Mouse (Mus musculus): Measurements from ENCODE around the gene Mcpt8. TPM values are rescaled to one million over a fixed set of nuclear protein-coding genes. Genes with fewer than 3 reads are reported as not detected.
A peak's percentile ranks its signal among the peaks of the same experiment; 100 is the strongest.
"Not testable (repeated sequence)": the region's sequence is repeated elsewhere in the genome, so short reads cannot be mapped to it uniquely, and the experiment has no call there.

Mcpt8 gene
- not detected for total RNA-seq (2022)

DNA sequence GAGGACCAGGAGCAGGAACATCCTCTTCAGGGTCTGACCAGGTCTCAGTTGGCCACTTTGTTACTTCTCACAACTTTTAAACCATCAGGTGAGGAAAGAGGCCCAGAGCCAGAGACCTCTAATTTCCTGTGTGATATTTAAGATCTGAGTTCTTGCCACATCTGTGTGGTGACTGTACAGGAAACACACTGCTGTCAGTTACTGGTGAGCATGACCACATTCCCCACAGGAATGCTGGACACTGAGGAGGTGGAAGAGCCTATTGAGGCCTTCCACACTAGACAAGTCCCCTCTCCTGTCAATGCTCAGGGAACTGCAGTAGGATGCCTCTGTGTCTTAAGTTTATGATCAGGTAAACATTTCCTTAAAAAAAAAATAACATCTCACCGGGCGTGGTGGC is at the start of gene Mcpt8:
Gene Mcpt8 (minus strand): TSS at position 107 of the 400 bp plus-strand sequence.
- no peak for DNase-seq

DNA sequence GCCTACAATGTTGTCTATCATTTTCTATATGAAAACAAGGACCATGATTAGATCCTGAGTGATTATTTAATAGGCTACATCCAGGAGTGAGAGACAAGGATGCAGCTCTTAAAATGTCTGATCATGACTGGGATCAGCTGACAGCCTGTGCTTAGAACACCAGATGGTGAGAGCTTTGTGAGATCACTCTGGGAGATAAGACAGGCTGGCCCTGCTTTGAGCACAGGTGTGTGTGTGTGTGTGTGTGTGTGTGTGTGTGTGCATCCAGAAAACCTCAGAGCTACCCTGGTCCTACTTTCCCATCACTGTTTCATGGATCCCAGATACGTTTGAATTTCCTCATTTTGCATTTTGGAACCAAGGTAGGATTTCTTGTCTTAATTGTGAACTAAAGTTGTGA is 48.6 kb upstream of the Mcpt8 start:
- DNase-seq = not testable (repeated sequence)

DNA sequence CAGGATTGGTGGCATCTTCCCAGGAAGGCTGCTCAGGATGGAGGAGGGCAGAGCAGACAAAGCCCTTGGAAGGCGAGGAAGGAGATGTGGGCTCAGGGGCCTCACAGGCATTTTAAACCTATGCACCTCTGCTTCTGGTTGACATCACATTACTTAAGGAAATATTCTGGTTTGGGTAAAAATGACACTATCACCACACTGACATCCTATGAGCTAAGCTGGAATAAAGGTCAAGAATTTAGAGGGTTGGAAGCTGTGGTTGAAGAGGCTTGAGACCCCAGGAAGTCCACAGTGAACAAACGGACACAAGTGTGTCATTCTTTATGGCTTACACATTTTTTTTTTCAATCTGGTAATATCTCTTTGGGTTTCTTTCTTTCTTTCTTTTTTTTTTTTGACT is 47.4 kb upstream of the Mcpt8 start, which contains the start of gene Gzmd:
Gene Gzmd (minus strand): TSS at position 101 of the 400 bp plus-strand sequence.
- not testable (repeated sequence) for DNase-seq

DNA sequence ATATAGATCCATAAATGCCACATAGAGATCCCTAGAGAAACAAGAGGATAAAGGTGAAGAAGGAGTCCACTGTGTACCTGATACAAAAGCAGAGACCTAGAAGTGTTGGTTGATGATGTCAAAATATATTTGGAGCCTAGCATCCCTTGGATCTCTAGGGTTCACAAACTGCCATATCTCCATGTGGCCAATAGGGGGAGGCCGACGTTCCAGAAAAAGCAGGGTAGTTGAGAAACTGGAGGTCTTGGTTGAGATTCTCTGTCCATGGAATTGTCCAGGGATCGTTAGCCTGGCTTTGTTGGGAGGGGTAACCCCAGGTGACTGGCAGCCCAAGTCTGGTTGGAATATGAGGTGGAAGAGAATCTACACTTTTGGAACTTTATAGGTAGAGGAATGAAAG is 43.3 kb upstream of the Mcpt8 start:
- no peak for DNase-seq

DNA sequence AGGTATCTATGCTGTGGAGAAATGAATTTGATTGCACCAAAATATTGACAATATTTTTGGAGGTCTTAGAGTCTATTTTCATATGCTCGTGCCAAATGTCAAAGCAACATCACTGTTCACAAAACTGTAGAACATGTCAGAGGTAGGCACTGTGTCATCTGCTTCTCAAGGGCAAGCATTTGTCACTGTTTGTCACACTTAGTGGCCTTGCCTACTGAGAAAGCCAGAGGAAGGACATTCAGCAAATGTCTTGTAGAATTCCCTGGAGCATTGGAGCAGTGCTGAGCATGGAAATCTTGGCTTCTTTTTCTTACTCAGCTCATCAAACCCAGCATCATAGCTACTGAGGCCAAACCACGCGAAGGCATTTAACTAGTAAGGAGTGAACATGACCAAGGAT is 38.4 kb upstream of the Mcpt8 start:
- DNase-seq = peak; percentile 29

DNA sequence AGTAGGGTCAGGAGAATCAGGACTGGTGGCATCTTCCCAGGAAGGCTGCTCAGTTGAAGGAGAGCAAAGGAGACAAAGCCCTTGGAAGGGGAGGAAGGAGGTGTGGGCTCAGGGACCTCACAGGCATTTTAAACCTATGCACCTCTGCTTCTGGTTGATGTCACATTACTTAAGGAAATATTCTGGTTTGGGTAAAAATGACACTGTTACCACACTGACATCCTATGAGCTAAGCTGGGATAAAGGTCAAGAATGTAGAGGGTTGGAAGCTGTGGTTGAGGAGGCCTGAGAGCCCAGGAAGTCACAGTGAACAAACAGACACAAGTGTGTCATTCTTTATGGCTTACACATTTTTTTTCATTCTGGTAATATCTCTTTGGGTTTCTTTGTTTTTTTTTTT is 35.5 kb upstream of the Mcpt8 start, which contains the start of gene Gzme:
Gene Gzme (minus strand): TSS at position 101 of the 400 bp plus-strand sequence.
- DNase-seq = no peak

DNA sequence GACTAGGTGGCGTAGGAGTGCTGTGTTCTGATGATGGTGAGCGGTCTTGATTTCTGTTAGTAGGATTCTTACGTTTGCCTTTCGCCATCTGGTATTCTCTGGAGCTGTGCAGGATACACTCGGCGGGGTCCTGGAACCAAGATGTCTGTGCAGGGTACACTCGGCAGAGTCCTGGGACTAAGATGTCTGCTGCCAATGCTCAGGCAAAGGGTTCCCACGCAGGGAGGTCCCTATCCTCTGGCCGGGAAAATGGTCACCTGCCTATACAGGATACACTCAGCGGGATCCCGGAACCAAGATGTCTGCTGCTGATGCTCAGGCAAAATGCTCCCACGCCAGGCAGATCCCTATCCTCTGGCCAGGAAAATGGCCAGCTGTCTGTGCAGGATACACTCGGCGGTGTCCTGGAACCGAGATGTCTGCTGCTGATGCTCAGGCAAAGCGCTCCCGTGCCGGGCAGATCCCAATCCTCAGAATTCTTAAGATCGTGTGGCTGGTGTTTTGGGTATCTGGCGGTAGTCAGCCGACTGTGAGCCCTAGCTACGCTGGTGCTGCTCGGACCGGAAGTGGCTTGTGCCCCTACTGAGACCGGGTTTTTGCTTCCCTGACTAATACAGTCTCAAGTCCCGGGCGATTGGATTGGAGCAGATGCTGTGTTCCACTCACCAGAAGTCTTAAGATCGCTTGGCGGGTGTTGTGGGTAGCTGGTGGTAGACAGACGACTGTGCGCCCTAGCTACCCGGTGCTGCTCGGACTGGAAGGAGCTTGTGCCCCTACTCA is 30.6 kb upstream of the Mcpt8 start:
- not testable (repeated sequence) for DNase-seq

DNA sequence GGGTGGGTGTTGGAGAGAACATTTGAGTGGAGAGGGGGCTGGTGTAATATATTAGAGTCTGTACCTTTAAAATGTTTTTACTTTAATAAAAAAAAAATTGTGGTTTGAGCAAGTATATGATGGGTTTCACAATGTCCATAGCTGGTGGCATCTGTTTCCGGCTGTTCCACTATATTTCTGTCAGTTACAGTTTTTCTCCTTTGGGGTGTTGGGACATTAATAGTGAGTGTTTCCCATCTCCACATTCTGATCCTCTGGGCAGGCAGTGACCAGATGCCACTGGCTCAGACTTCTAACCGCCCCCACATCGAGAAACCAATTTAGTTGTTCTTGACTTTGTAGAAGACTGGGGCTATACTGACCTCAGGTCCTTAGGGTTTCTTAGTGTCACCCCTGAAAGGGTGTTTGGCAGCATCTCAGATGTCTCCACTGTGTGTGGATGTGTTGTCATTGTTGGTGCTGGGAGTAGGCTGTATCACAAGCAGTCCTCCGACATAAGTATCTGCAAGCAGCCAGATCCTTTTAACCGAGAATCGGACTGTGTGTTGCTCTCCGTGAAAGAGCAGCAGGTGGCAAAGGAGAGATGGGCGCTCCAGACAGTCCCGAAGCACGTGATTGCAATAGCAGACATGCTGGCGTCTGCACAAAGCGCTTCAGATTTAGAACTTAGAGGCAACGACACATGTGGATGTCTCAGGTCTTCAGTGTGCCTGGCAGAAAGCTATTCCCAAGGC is 20.5 kb upstream of the Mcpt8 start:
- DNase-seq = no peak

DNA sequence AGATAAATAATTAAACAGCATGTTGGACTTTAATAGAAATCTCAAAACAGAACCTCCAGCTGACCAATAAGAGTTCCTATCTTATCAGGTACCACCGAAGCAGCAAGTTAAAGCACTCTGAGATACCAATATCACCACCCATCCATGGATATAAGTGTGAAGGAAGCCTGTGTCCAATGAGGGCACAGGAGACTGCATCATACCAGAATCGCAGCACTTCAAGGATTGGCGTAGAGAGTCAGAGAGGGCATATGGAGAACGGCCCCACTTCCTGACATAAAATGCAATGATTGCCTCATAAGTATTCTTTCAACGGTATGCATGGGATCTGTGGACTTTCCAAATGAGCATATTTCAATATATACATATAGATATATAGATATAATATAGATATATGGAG is 19.9 kb upstream of the Mcpt8 start:
- no peak for DNase-seq

DNA sequence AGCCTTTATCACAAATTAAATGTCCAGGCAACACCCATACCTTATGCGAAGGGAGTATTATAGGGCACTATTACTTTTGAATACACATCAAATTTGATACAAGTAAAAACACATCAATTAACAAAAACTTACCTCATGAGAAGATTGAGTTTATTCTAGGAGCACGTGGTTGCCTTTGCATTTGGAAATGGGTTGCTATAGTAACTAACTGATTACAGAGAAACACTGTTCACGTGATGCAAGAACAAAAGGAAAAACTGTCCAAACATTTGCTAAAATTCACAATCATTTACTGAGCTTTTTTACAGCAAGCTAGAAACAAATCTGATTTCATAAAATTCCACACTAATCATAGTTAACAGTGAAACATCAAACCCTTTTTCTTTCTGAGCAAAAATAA is 18.4 kb upstream of the Mcpt8 start:
- no peak for DNase-seq

DNA sequence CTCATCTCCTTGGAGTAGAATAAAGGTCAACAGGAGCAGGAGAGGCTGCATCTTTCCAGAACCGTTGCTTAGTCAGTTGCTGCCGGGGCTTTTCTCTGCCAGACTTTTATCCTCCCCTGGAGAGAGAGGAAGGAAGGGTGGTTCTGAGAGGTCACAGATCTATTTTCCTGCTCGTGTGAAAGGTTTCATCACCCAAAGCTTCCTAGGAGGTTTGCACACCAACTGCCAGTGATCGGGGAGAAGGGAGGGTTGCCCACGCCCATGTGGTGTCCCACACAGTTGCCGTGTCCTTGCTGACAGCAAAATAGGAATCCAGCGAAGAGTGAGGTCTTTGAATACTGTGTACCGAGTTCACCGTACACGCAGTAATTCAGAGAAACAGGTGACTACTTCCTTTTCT is 17.3 kb upstream of the Mcpt8 start, which contains the start of gene Ctsg:
Gene Ctsg (minus strand): TSS at position 189 of the 400 bp plus-strand sequence.
- DNase-seq = no peak

DNA sequence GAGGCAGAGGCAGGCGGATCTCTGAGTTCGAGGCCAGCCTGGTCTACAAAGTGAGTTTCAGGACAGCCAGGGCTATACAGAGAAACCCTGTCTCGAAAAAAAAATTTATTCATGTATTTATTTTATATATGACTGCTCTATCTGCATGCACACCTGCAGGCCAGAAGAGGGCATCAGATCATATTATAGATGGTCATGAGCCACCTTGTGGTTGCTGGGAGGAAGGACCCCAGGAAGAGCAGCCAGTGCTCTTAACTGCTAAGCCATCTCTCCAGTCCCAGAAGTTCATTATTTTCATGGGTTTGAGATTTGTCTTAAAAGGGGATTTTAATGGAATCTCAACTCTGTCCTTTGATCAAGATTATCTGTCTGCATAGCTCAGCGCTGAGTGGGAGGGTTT is 13.9 kb upstream of the Mcpt8 start:
- DNase-seq = no peak

DNA sequence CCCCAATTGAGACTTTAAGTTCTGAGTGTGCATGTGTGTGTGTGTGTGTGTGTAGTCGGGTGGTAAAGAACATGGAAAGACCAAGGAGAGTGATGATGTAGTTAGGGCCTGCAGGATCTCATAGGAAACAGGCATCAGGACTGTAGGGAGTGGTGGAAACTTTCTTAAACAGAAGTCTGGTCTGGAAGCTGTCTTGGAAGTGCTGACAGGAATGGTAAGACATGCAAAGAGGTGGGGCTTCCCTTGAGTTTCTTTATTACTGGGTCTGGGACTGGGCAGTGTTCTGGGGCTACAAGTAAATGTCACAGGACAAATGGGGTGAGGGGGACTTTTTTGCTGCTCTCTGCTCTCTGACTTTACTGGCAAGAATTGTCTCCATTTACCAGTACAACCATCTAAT is 12.5 kb upstream of the Mcpt8 start:
- no peak for DNase-seq

DNA sequence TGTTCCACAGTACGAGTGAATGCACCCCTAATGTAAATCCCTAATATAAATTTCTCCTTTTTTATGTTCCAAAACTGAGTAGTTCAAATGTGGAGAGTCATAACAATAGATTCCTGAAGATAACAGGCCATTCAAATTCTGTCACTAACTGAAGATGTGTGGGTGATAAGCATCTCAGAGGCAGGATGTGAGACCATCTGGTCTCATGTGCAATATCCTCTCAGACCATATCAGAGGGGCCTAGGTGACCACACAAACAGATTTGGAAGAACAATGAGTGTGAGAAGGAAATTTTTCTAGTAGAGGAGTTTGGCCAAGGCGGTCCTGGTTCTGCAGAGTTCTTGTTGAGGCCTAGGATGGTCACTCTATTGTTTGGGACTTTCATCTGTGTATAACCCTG is 8.3 kb upstream of the Mcpt8 start:
- no peak for DNase-seq

DNA sequence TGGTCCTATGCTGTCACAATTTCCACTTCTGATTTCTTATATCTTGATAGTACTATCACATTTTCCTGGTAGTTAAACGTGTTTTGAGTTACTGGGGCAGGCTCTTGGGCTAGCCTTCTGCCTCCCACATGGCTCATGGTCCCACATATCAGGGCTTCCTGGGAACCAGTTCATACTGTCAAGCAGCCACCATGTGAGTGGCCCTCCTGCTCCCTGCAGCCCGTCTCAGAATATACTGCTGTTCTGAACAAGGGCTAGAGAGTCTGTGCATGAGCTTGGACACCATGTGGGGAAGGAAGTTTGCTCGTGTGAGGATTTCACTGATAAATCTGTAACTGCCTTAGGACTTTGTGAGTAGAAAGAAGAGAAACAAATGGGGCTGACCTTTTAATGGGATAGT is 1.6 kb upstream of the Mcpt8 start:
- no peak for DNase-seq

DNA sequence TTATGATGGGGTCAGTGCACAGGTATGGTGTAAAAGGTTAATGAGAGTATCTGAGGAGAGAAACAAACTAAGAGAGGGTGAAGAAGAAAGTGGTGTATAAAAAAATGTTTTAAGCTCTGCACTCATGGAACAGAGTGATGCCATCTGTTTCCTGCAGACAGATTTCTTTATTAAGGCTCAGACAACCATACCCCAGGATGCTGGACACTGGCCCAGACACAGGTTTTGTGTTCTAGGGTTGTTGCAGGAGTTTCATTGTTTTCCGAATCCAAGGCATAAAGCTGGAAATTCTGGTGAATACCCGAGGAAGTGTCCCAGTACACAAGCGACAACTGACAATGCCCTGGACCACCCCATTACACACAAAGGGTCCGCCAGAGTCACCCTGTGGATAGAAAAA is 3.1 kb downstream of the Mcpt8 start:
- no peak for DNase-seq

DNA sequence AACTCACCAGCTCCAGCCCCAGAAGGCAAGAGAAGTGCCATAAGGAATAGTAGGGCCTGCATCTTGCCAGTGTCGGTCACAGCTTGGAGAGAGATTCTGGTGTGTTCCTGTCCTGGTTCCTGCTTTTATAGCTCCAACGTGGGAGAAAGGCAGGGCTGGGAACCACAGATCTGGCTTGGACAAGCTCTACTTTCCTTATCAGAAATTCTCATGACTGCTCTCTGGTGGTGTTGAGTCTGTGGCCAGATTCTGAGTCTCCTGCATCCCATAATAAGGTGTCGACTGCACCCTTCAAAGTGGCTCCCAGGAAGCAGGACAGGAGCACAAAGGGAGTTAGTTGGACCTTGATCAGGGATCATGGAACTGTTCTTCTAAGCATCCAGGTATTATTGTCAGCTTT is 22.9 kb downstream of the Mcpt8 start, which contains the start of gene Mcpt4:
Gene Mcpt4 (minus strand): TSS at position 101 of the 400 bp plus-strand sequence.
- not testable (repeated sequence) for DNase-seq

DNA sequence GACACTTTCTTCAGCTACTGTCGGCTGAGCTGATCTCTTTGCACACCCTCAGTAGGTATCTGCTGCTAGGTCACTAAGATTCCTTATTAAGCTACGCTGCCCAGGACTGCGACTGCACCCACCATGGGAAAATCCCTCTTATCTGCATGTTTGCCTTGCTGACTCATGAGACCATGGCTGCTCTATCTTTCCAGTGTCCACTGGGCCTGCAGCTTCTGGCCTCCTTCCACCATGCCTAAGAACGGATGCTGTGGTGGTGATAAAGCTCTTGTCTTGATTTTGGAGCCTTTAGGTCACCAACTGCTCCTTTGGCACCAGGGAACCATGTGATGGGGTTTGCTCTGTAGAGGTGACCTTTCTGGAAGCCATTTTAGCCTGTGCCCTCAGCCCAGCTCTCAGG is 27.4 kb downstream of the Mcpt8 start:
- DNase-seq = no peak

DNA sequence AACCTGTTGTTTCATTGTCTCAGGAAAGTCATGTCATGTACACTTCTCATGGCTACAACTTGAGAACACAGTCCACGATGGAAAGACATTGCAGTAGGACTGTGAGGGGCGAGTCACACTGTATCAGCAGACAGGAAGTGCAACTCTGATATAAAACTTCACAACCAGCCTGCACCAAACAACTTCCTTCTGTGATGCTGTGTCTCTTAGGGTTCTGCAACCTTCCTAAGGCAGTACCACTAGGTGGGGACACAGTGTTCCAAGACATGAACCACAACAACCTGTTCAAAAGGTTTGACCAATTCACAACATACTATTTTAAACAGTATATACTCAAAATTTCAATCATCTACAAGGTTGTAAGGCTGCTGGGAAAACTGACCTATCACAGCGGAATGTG is 29.7 kb downstream of the Mcpt8 start:
- DNase-seq = no peak

DNA sequence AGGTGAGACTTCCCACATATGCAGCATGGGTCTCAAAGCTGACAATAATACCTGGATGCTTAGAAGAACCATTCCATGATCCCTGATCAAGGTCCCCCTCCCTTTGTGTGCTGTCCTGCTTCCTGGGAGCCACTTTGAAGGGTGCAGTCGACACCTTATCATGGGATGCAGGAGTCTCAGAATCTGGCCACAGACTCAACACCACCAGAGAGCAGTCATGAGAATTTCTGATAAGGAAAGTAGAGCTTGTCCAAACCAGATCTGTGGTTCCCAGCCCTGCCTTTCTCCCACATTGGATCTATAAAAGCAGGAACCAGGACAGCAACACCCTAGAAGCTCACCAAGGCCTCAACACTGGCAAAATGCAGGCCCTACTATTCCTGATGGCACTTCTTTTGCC is 43.3 kb downstream of the Mcpt8 start, which contains the start of gene Mcpt2:
Gene Mcpt2 (plus strand): TSS at position 250 of the 400 bp plus-strand sequence.
- not testable (repeated sequence) for DNase-seq

DNA sequence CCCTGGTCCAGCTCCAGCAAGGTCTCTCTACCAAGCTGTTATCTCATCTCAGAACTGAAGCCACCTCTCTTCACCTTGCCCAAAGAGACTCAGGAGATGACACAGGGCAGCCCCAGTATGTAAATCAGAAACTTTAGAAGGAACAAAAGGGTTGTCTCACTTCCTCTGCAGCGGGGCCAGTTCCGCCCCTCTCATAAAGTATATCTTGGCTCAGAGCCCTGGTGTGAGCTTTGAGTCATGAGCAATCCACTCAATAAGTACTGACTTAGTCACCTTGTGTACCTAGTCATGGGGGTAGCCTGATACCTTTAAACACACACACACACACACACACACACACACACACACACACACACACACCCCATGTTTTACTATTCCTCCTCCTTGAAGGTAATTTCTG is 50.6 kb downstream of the Mcpt8 start:
- DNase-seq = no peak
